Mouse (Mus musculus) hindbrain, embryonic 15.5 days (tissue): ENCODE measurements around the gene Atxn2. TPM values are rescaled to one million over a fixed set of nuclear protein-coding genes. Genes with fewer than 3 reads are reported as not detected.

Experiments
- ATAC-seq: fragments of 200-750 bp; cut with Nextera tagmentation; 2 replicates; pipeline ENCODE4 v1.8.0; 2017; ENCODE audit warnings: low read depth, moderate number of reproducible peaks, moderate TSS enrichment; ENCODE audit not compliant: low FRiP score
- H3K27ac ChIP-seq: fragments of 300-500 bp; sonication (generic); replicated peaks from 2 replicates; pipeline ENCODE4 v1.5.1; 2015; ENCODE audit warnings: mild to moderate bottlenecking, inconsistent platforms
- H3K27me3 ChIP-seq: fragments of 300-500 bp; sonication (generic); 2 replicates; pipeline ENCODE4 v1.6.1; 2015; ENCODE audit warnings: control low read depth, inconsistent platforms
- H3K36me3 ChIP-seq: fragments of 300-500 bp; sonication (generic); 2 replicates; pipeline ENCODE4 v1.6.1; 2015; ENCODE audit warnings: control low read depth, inconsistent platforms
- H3K4me1 ChIP-seq: fragments of 300-500 bp; sonication (generic); replicated peaks from 2 replicates; pipeline ENCODE4 v1.6.1; 2015; ENCODE audit warnings: control low read depth, inconsistent platforms
- H3K4me2 ChIP-seq: fragments of 300-500 bp; sonication (generic); 2 replicates; pipeline ENCODE4 v1.6.1; 2015; ENCODE audit warnings: moderate library complexity, mild to moderate bottlenecking, inconsistent platforms
- H3K4me3 ChIP-seq: fragments of 300-500 bp; sonication (generic); 2 replicates; pipeline ENCODE4 v1.5.1; 2015; ENCODE audit warnings: mild to moderate bottlenecking, inconsistent platforms
- H3K9ac ChIP-seq: fragments of 300-500 bp; sonication (generic); 2 replicates; pipeline ENCODE4 v1.6.1; 2015; ENCODE audit warnings: inconsistent platforms
- H3K9me3 ChIP-seq: fragments of 300-500 bp; sonication (generic); 2 replicates; pipeline ENCODE4 v1.6.1; 2016; ENCODE audit warnings: control low read depth, inconsistent platforms
- WGBS: fragments of 180-500 bp; shearing (Covaris S2); methylation state at CpG from one replicate; pipeline ENCODE4 v1.1.7; 2015; 5-methylcytosine and 5-hydroxymethylcytosine counted together
- polyA plus RNA-seq: library from polyadenylated mRNA; unstranded; fragments of >200 nt; fragmentation: Nextera tagmentation; extraction: Ambion mirVana; gene quantifications from 2 replicates; pipeline ENCODE4 v1.2.1, GENCODE M21; 2015

Gene Atxn2
- polyA plus RNA-seq, result 92.6 and 111 TPM in 2 replicates

- WGBS, result 1% methylated on average over 64 of the region's 103 CpGs
- H3K36me3 ChIP-seq, result no peaks in the 10 kb centered on the region
- no peaks in the 10 kb centered on the region for H3K9me3 ChIP-seq
- H3K9ac ChIP-seq, result peak within 1 kb of the TSS; percentile 98
- peaks cover 39% of the 10 kb centered on the region for H3K4me1 ChIP-seq
- peak within 1 kb of the TSS; percentile 81 for H3K4me2 ChIP-seq
- H3K4me3 ChIP-seq, result peak within 1 kb of the TSS; percentile 96
- no peaks in the 10 kb centered on the region for H3K27me3 ChIP-seq
- peak; percentile 82 for ATAC-seq
- peak within 1 kb of the TSS; percentile 94 for H3K27ac ChIP-seq
These were observed at the start of gene Atxn2 for GRCm38 (mm10) chr5:121711174-121711927. Gene Atxn2 (plus strand): TSS chr5:121711337.

GRCm38 (mm10) chr5:121661494-121661893 lies 49.6 kb upstream of the Atxn2 start:
- Histone ChIP-seq H3K27ac (no peak overlapping the region), H3K9me3 (no peaks in the 10 kb centered on the region), H3K4me2 (peak overlapping the region; percentile 69), H3K4me3 (peak overlapping the region; percentile 98), H3K36me3 (peaks cover 22% of the 10 kb centered on the region), H3K9ac (peak overlapping the region; percentile 96), H3K4me1 (peaks cover 23% of the 10 kb centered on the region), H3K27me3 (no peaks in the 10 kb centered on the region)
- no peak for ATAC-seq
- WGBS, result 84% methylated on average over 5 of the region's 5 CpGs

- Histone ChIP-seq H3K36me3 (peaks cover 24% of the 10 kb centered on the region), H3K4me3 (no peak overlapping the region), H3K27me3 (no peaks in the 10 kb centered on the region), H3K27ac (no peak overlapping the region), H3K4me2 (no peak overlapping the region), H3K9ac (no peak overlapping the region), H3K9me3 (no peaks in the 10 kb centered on the region), H3K4me1 (peaks cover 23% of the 10 kb centered on the region)
- 92% methylated on average over 8 of the region's 8 CpGs for WGBS
- no peak for ATAC-seq
These were observed 47.7 kb upstream of the Atxn2 start for GRCm38 (mm10) chr5:121663456-121663855.

GRCm38 (mm10) chr5:121664078-121664477 lies 47.1 kb upstream of the Atxn2 start:
- peaks cover 28% of the 10 kb centered on the region for H3K36me3 ChIP-seq
- H3K4me3 ChIP-seq, result no peak overlapping the region
- H3K27me3 ChIP-seq, result no peaks in the 10 kb centered on the region
- no peaks in the 10 kb centered on the region for H3K9me3 ChIP-seq
- no peak for ATAC-seq
- H3K4me2 ChIP-seq, result no peak overlapping the region
- WGBS, result 87% methylated on average over 6 of the region's 6 CpGs
- no peak overlapping the region for H3K27ac ChIP-seq
- H3K4me1 ChIP-seq, result peaks cover 23% of the 10 kb centered on the region
- H3K9ac ChIP-seq, result no peak overlapping the region

GRCm38 (mm10) chr5:121664971-121665370 lies 46.2 kb upstream of the Atxn2 start:
- Histone ChIP-seq H3K4me1 (peaks cover 17% of the 10 kb centered on the region), H3K9ac (no peak overlapping the region), H3K9me3 (no peaks in the 10 kb centered on the region), H3K27ac (no peak overlapping the region), H3K4me2 (no peak overlapping the region), H3K4me3 (no peak overlapping the region), H3K36me3 (peaks cover 29% of the 10 kb centered on the region), H3K27me3 (no peaks in the 10 kb centered on the region)
- 96% methylated on average over 9 of the region's 9 CpGs for WGBS
- ATAC-seq, result no peak

- Histone ChIP-seq H3K9me3 (no peaks in the 10 kb centered on the region), H3K27me3 (no peaks in the 10 kb centered on the region), H3K27ac (no peak overlapping the region), H3K9ac (no peak overlapping the region), H3K36me3 (peaks cover 32% of the 10 kb centered on the region), H3K4me1 (peaks cover 5% of the 10 kb centered on the region), H3K4me2 (no peak overlapping the region), H3K4me3 (no peak overlapping the region)
- 96% methylated on average over 4 of the region's 4 CpGs for WGBS
- no peak for ATAC-seq
These were observed 44.1 kb upstream of the Atxn2 start for GRCm38 (mm10) chr5:121667067-121667466.

GRCm38 (mm10) chr5:121668411-121668810 lies 42.7 kb upstream of the Atxn2 start:
- Histone ChIP-seq H3K27ac (no peak overlapping the region), H3K4me1 (no peaks in the 10 kb centered on the region)
- 81% methylated on average over 6 of the region's 6 CpGs for WGBS

GRCm38 (mm10) chr5:121670412-121670811 lies 40.7 kb upstream of the Atxn2 start:
- Histone ChIP-seq H3K9ac (no peak overlapping the region), H3K4me3 (no peak overlapping the region), H3K4me1 (no peaks in the 10 kb centered on the region), H3K36me3 (peaks cover 35% of the 10 kb centered on the region), H3K27ac (no peak overlapping the region), H3K27me3 (no peaks in the 10 kb centered on the region), H3K4me2 (no peak overlapping the region), H3K9me3 (no peaks in the 10 kb centered on the region)
- ATAC-seq, result no peak
- WGBS, result 83% methylated on average over 3 of the region's 3 CpGs

More at GRCm38 (mm10) chr5:121668411-121668810, 42.7 kb upstream of the Atxn2 start:
- H3K36me3 ChIP-seq, result peaks cover 41% of the 10 kb centered on the region
- H3K27me3 ChIP-seq, result no peaks in the 10 kb centered on the region
- H3K9ac ChIP-seq, result no peak overlapping the region
- ATAC-seq, result no peak
- no peaks in the 10 kb centered on the region for H3K9me3 ChIP-seq
- no peak overlapping the region for H3K4me3 ChIP-seq
- no peak overlapping the region for H3K4me2 ChIP-seq

GRCm38 (mm10) chr5:121682250-121682649 lies 28.9 kb upstream of the Atxn2 start:
- Histone ChIP-seq H3K27ac (no peak overlapping the region), H3K9ac (no peak overlapping the region), H3K4me3 (no peak overlapping the region), H3K36me3 (peaks cover 94% of the 10 kb centered on the region), H3K4me1 (no peaks in the 10 kb centered on the region), H3K9me3 (no peaks in the 10 kb centered on the region), H3K27me3 (no peaks in the 10 kb centered on the region), H3K4me2 (no peak overlapping the region)
- 92% methylated on average over 2 of the region's 2 CpGs for WGBS
- no peak for ATAC-seq

- H3K9me3 ChIP-seq, result no peaks in the 10 kb centered on the region
- H3K4me3 ChIP-seq, result no peak overlapping the region
- no peak overlapping the region for H3K27ac ChIP-seq
- 91% methylated on average over 6 of the region's 6 CpGs for WGBS
- H3K4me2 ChIP-seq, result no peak overlapping the region
- H3K27me3 ChIP-seq, result no peaks in the 10 kb centered on the region
- no peak overlapping the region for H3K9ac ChIP-seq
- 0 out of 2 replicates have a peak, but pooled peaks cover 4% of the 10 kb centered on the region for H3K4me1 ChIP-seq
- H3K36me3 ChIP-seq, result peaks cover 67% of the 10 kb centered on the region
- ATAC-seq, result no peak
These were observed 25.6 kb upstream of the Atxn2 start for GRCm38 (mm10) chr5:121685495-121685894.

GRCm38 (mm10) chr5:121686113-121686898 lies 24.8 kb upstream of the Atxn2 start:
- Histone ChIP-seq H3K4me1 (0 out of 2 replicates have a peak, but pooled peaks cover 4% of the 10 kb centered on the region), H3K4me2 (no peak overlapping the region), H3K4me3 (no peak overlapping the region), H3K36me3 (peaks cover 59% of the 10 kb centered on the region), H3K9me3 (no peaks in the 10 kb centered on the region), H3K9ac (no peak overlapping the region), H3K27me3 (no peaks in the 10 kb centered on the region), H3K27ac (no peak overlapping the region)
- WGBS, result 82% methylated on average over 15 of the region's 15 CpGs
- ATAC-seq, result no peak
